Mouse (Mus musculus) forebrain, postnatal 0 days (tissue): ENCODE results near the gene Eomes. TPM values are rescaled to one million over a fixed set of nuclear protein-coding genes. Genes with fewer than 3 reads are reported as not detected.

Source experiments
- ATAC-seq: fragments of 200-750 bp; cut with Nextera tagmentation; 2 replicates; pipeline ENCODE4 v1.8.0; 2017; ENCODE audit warnings: mild to moderate bottlenecking, moderate library complexity
- DNase-seq: peaks from one replicate; pipeline ENCODE4 v3.0.0-alpha.2; 2015
- H3K27ac ChIP-seq: fragments of 300-500 bp; sonication (generic); 2 replicates; pipeline ENCODE4 v1.5.1; 2014; ENCODE audit warnings: low read depth, mild to moderate bottlenecking, antibody characterized with exemption, low read length, moderate library complexity, mixed read lengths
- H3K27me3 ChIP-seq: fragments of 300-500 bp; sonication (generic); 2 replicates; pipeline ENCODE4 v1.6.1; 2014; ENCODE audit warnings: mild to moderate bottlenecking, low read length, mixed read lengths; ENCODE audit not compliant: insufficient read depth
- H3K36me3 ChIP-seq: fragments of 300-500 bp; sonication (generic); 2 replicates; pipeline ENCODE4 v1.6.1; 2014; ENCODE audit warnings: mild to moderate bottlenecking, moderate library complexity; ENCODE audit not compliant: insufficient read depth
- H3K4me1 ChIP-seq: fragments of 300-500 bp; sonication (generic); 2 replicates; pipeline ENCODE4 v1.6.1; 2014; ENCODE audit warnings: antibody characterized with exemption; ENCODE audit not compliant: insufficient read depth
- H3K4me2 ChIP-seq: fragments of 300-500 bp; sonication (generic); 2 replicates; pipeline ENCODE4 v1.6.1; 2014; ENCODE audit warnings: low read depth, mild to moderate bottlenecking, moderate library complexity
- H3K4me3 ChIP-seq: fragments of 300-500 bp; sonication (generic); 2 replicates; pipeline ENCODE4 v1.5.1; 2014; ENCODE audit warnings: low read depth, low read length, mixed read lengths
- H3K9ac ChIP-seq: fragments of 300-500 bp; sonication (generic); 2 replicates; pipeline ENCODE4 v1.6.1; 2014; ENCODE audit warnings: mild to moderate bottlenecking
- H3K9me3 ChIP-seq: fragments of 300-500 bp; sonication (generic); 2 replicates; pipeline ENCODE4 v1.6.1; 2016; ENCODE audit warnings: low read length
- CTCF ChIP-seq: sonication (generic); IDR thresholded peaks from 2 replicates; pipeline ENCODE4 v1.5.1; 2016; ENCODE audit warnings: antibody characterized with exemption, control low read depth, low read depth
- WGBS: fragments of 180-500 bp; shearing (Covaris S2); extraction: QIAGEN DNeasy Blood & Tissue Kit; methylation state at CpG from one replicate; pipeline ENCODE4 v1.1.7; 2014; 5-methylcytosine and 5-hydroxymethylcytosine counted together
- polyA plus RNA-seq: library from polyadenylated mRNA; unstranded; fragments of >200 nt; fragmentation: Nextera tagmentation; extraction: Ambion mirVana; gene quantifications from 2 replicates; pipeline ENCODE4 v1.2.1, GENCODE M21; 2015
- total RNA-seq: library from RNA; depleted of rRNA; stranded (reverse); fragments of >200 nt; gene quantifications from 2 replicates; pipeline ENCODE4 v1.2.3, GENCODE M21; 2014; rRNA removed

Eomes gene
- total and polyA plus RNA-seq, 2 experiments from 2014 or later, result 4.9 to 11.8 TPM

GRCm38 (mm10) chr9:118527056-118527455, 49.0 kb downstream of the Eomes start:
- peaks cover 66% of the 10 kb centered on the region for H3K36me3 ChIP-seq
- DNase-seq (no peak), ATAC-seq (no peak)
- H3K9me3 ChIP-seq, result no peaks in the 10 kb centered on the region
- H3K4me3 ChIP-seq, result no peak overlapping the region
- no peaks in the 10 kb centered on the region for H3K4me1 ChIP-seq
- H3K27me3 ChIP-seq, result no peaks in the 10 kb centered on the region
- 93% methylated on average over 18 of the region's 18 CpGs for WGBS
- TF ChIP-seq CTCF, result no peak
- H3K4me2 ChIP-seq, result no peak overlapping the region
- H3K27ac ChIP-seq, result no peak overlapping the region
- H3K9ac ChIP-seq, result no peak overlapping the region

- H3K4me3 ChIP-seq, result no peak overlapping the region
- 86% methylated on average over 3 of the region's 3 CpGs for WGBS
- no peaks in the 10 kb centered on the region for H3K4me1 ChIP-seq
- H3K27me3 ChIP-seq, result no peaks in the 10 kb centered on the region
- no peak for ATAC-seq
- H3K9me3 ChIP-seq, result no peaks in the 10 kb centered on the region
- peaks cover 62% of the 10 kb centered on the region for H3K36me3 ChIP-seq
- no peak overlapping the region for H3K4me2 ChIP-seq
- no peak overlapping the region for H3K9ac ChIP-seq
- no peak overlapping the region for H3K27ac ChIP-seq
- no peak for DNase-seq
- no peak for TF ChIP-seq CTCF
Measured at GRCm38 (mm10) chr9:118529783-118530182, 51.8 kb downstream of the Eomes start.

- no peaks in the 10 kb centered on the region for H3K9me3 ChIP-seq
- H3K9ac ChIP-seq, result no peak overlapping the region
- no peak for TF ChIP-seq CTCF
- peaks cover 59% of the 10 kb centered on the region for H3K36me3 ChIP-seq
- no peaks in the 10 kb centered on the region for H3K4me1 ChIP-seq
- no peak overlapping the region for H3K4me2 ChIP-seq
- DNase-seq (no peak), ATAC-seq (no peak)
- no peak overlapping the region for H3K27ac ChIP-seq
- H3K4me3 ChIP-seq, result no peak overlapping the region
- WGBS, result 89% methylated on average over 6 of the region's 6 CpGs
- H3K27me3 ChIP-seq, result no peaks in the 10 kb centered on the region
Measured at GRCm38 (mm10) chr9:118530679-118531078, 52.7 kb downstream of the Eomes start.

GRCm38 (mm10) chr9:118532516-118533205, 54.6 kb downstream of the Eomes start:
- H3K9me3 ChIP-seq, result no peaks in the 10 kb centered on the region
- H3K4me3 ChIP-seq, result no peak overlapping the region
- H3K27ac ChIP-seq, result no peak overlapping the region
- H3K9ac ChIP-seq, result no peak overlapping the region
- DNase-seq (no peak), ATAC-seq (no peak)
- H3K4me1 ChIP-seq, result no peaks in the 10 kb centered on the region
- H3K27me3 ChIP-seq, result no peaks in the 10 kb centered on the region
- WGBS, result 88% methylated on average over 7 of the region's 7 CpGs
- H3K36me3 ChIP-seq, result peaks cover 63% of the 10 kb centered on the region
- no peak for TF ChIP-seq CTCF
- H3K4me2 ChIP-seq, result no peak overlapping the region

Other genes with a start within 250 kb of the Eomes start
- 42.5 and 51.6 TPM in 2 replicates for gene Golga4, start 28.1 kb downstream of the Eomes start, total RNA-seq
- gene Golga4, start 28.1 kb downstream of the Eomes start, polyA plus RNA-seq, result 13.1 and 23.9 TPM in 2 replicates
- gene Itga9, start 128.5 kb downstream of the Eomes start, total RNA-seq, result 2.6 and 3.3 TPM in 2 replicates
- 0.57 and 0.99 TPM in 2 replicates for gene Itga9, start 128.5 kb downstream of the Eomes start, polyA plus RNA-seq